Mouse (Mus musculus): ENCODE results near the gene Irf1. TPM values are rescaled to one million over a fixed set of nuclear protein-coding genes. Genes with fewer than 3 reads are reported as not detected.

Gene Irf1
- polyA plus RNA-seq, 1 experiment, result 5.6 TPM

- Histone ChIP-seq H3K27me3 (ENCODE audit: control insufficient read depth, insufficient read depth, low read length) (no peaks in the 10 kb centered on the region), H3K4me1 (ENCODE audit: control insufficient read depth, insufficient read depth, low read length) (peaks cover 3% of the 10 kb centered on the region), H3K27ac (ENCODE audit: insufficient read depth, low read length) (no peak overlapping the region), H3K4me3 (replicated peaks; ENCODE audit: insufficient read depth, low read depth, low read length) (no peak overlapping the region)
- TF ChIP-seq CTCF (IDR thresholded peaks at IDR 0.05; ENCODE audit: borderline replicate concordance, insufficient read depth, low read depth, low read length) (no peak), POLR2A (IDR thresholded peaks at IDR 0.05; ENCODE audit: borderline replicate concordance, insufficient read depth, low read length) (no peak)
- WGBS, result 92% methylated on average over 4 of the region's 4 CpGs
- no peak for DNase-seq
Measured at GRCm38 (mm10) chr11:53781201-53781775, 11.5 kb downstream of the Irf1 start.

GRCm38 (mm10) chr11:53781964-53782363 is 12.2 kb downstream of the Irf1 start:
- no peaks in the 10 kb centered on the region for H3K27me3 ChIP-seq (ENCODE audit: control insufficient read depth, insufficient read depth, low read length)
- no peak for DNase-seq
- H3K27ac ChIP-seq (ENCODE audit: insufficient read depth, low read length), result no peak overlapping the region
- peaks cover 6% of the 10 kb centered on the region for H3K4me1 ChIP-seq (ENCODE audit: control insufficient read depth, insufficient read depth, low read length)
- no peak overlapping the region for H3K4me3 ChIP-seq (replicated peaks; ENCODE audit: insufficient read depth, low read depth, low read length)
- 92% methylated on average over 7 of the region's 7 CpGs for WGBS
- TF ChIP-seq POLR2A (IDR thresholded peaks at IDR 0.05; ENCODE audit: borderline replicate concordance, insufficient read depth, low read length), result no peak
- no peak for TF ChIP-seq CTCF (IDR thresholded peaks at IDR 0.05; ENCODE audit: borderline replicate concordance, insufficient read depth, low read depth, low read length)

- Histone ChIP-seq H3K27ac (ENCODE audit: insufficient read depth, low read length) (no peak overlapping the region), H3K27me3 (ENCODE audit: control insufficient read depth, insufficient read depth, low read length) (no peaks in the 10 kb centered on the region), H3K4me3 (replicated peaks; ENCODE audit: insufficient read depth, low read depth, low read length) (no peak overlapping the region), H3K4me1 (ENCODE audit: control insufficient read depth, insufficient read depth, low read length) (peaks cover 6% of the 10 kb centered on the region)
- WGBS, result 89% methylated on average over 9 of the region's 9 CpGs
- DNase-seq, result no peak
- TF ChIP-seq CTCF (IDR thresholded peaks at IDR 0.05; ENCODE audit: borderline replicate concordance, insufficient read depth, low read depth, low read length) (no peak), POLR2A (IDR thresholded peaks at IDR 0.05; ENCODE audit: borderline replicate concordance, insufficient read depth, low read length) (no peak)
Measured at GRCm38 (mm10) chr11:53783288-53783687, 13.5 kb downstream of the Irf1 start.

GRCm38 (mm10) chr11:53785311-53785936 is 15.6 kb downstream of the Irf1 start:
- Histone ChIP-seq H3K4me3 (replicated peaks; ENCODE audit: insufficient read depth, low read depth, low read length) (no peak overlapping the region), H3K4me1 (ENCODE audit: control insufficient read depth, insufficient read depth, low read length) (peaks cover 6% of the 10 kb centered on the region), H3K27me3 (ENCODE audit: control insufficient read depth, insufficient read depth, low read length) (no peaks in the 10 kb centered on the region), H3K27ac (ENCODE audit: insufficient read depth, low read length) (no peak overlapping the region)
- no peak for DNase-seq
- 98% methylated on average over 3 of the region's 3 CpGs for WGBS
- TF ChIP-seq POLR2A (IDR thresholded peaks at IDR 0.05; ENCODE audit: borderline replicate concordance, insufficient read depth, low read length) (no peak), CTCF (IDR thresholded peaks at IDR 0.05; ENCODE audit: borderline replicate concordance, insufficient read depth, low read depth, low read length) (no peak)

GRCm38 (mm10) chr11:53786058-53787031 is 16.5 kb downstream of the Irf1 start:
- Histone ChIP-seq H3K27ac (ENCODE audit: insufficient read depth, low read length) (no peak overlapping the region), H3K4me1 (ENCODE audit: control insufficient read depth, insufficient read depth, low read length) (peaks cover 6% of the 10 kb centered on the region), H3K27me3 (ENCODE audit: control insufficient read depth, insufficient read depth, low read length) (no peaks in the 10 kb centered on the region), H3K4me3 (replicated peaks; ENCODE audit: insufficient read depth, low read depth, low read length) (no peak overlapping the region)
- peak; percentile 39 to 56 for DNase-seq
- TF ChIP-seq CTCF (IDR thresholded peaks at IDR 0.05; ENCODE audit: borderline replicate concordance, insufficient read depth, low read depth, low read length) (no peak), POLR2A (IDR thresholded peaks at IDR 0.05; ENCODE audit: borderline replicate concordance, insufficient read depth, low read length) (no peak)
- WGBS, result 62% methylated on average over 13 of the region's 13 CpGs

- 68% methylated on average over 8 of the region's 8 CpGs for WGBS
- DNase-seq, result no peak
Measured at GRCm38 (mm10) chr11:53788196-53788595, 18.4 kb downstream of the Irf1 start.

GRCm38 (mm10) chr11:53789277-53789676 is 19.5 kb downstream of the Irf1 start:
- Histone ChIP-seq H3K27me3 (ENCODE audit: control insufficient read depth, insufficient read depth, low read length) (no peaks in the 10 kb centered on the region), H3K4me3 (replicated peaks; ENCODE audit: insufficient read depth, low read depth, low read length) (no peak overlapping the region), H3K27ac (ENCODE audit: insufficient read depth, low read length) (no peak overlapping the region), H3K4me1 (ENCODE audit: control insufficient read depth, insufficient read depth, low read length) (peaks cover 9% of the 10 kb centered on the region)
- DNase-seq, result no peak
- WGBS, result 66% methylated on average over 3 of the region's 3 CpGs
- no peak for TF ChIP-seq POLR2A (IDR thresholded peaks at IDR 0.05; ENCODE audit: borderline replicate concordance, insufficient read depth, low read length)
- no peak for TF ChIP-seq CTCF (IDR thresholded peaks at IDR 0.05; ENCODE audit: borderline replicate concordance, insufficient read depth, low read depth, low read length)

More at GRCm38 (mm10) chr11:53788196-53788595, 18.4 kb downstream of the Irf1 start:
- no peak overlapping the region for H3K27ac ChIP-seq (ENCODE audit: insufficient read depth, low read length)
- no peaks in the 10 kb centered on the region for H3K27me3 ChIP-seq (ENCODE audit: control insufficient read depth, insufficient read depth, low read length)
- TF ChIP-seq CTCF (IDR thresholded peaks at IDR 0.05; ENCODE audit: borderline replicate concordance, insufficient read depth, low read depth, low read length) (no peak), POLR2A (IDR thresholded peaks at IDR 0.05; ENCODE audit: borderline replicate concordance, insufficient read depth, low read length) (no peak)
- no peak overlapping the region for H3K4me3 ChIP-seq (replicated peaks; ENCODE audit: insufficient read depth, low read depth, low read length)
- peaks cover 6% of the 10 kb centered on the region for H3K4me1 ChIP-seq (ENCODE audit: control insufficient read depth, insufficient read depth, low read length)

All from cerebellum, adult 2 months (tissue).